Mouse (Mus musculus) fat pad, adult 2 months (tissue): ENCODE measurements at regions not wholly inside any gene's neighbourhood (a gene's known extent, or its start where the extent isn't known, plus 50 kb on each side); places are given as distances from the start of the nearest gene placed in this dataset.
A peak's percentile ranks its signal among the peaks of the same experiment; 100 is the strongest.

Experiments
- DNase-seq: peaks from one replicate; pipeline ENCODE4 v3.0.0-alpha.2; 2011; ENCODE audit warnings: low read depth, low spot score; ENCODE audit errors: extremely low read depth

DNA sequence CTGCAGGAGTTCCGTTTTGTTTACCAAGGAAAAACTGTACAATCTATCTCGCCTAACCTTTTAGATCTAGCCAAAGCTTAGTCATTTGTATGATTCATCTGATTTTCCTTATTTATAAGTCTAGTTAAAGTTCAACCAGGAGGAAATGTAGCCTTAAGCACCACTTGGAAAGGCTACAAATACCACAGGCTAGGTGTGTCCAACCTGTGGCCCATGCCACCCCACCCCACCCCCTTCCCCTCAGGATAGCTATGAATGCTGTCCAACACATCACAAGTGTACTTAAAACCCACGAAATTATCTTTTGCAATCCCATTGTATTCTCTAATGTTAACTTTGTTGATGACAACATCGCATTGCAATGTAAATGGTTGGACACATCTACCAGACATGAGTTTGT is 102.9 kb upstream of the Klf14 start:
- no peak for DNase-seq

DNA sequence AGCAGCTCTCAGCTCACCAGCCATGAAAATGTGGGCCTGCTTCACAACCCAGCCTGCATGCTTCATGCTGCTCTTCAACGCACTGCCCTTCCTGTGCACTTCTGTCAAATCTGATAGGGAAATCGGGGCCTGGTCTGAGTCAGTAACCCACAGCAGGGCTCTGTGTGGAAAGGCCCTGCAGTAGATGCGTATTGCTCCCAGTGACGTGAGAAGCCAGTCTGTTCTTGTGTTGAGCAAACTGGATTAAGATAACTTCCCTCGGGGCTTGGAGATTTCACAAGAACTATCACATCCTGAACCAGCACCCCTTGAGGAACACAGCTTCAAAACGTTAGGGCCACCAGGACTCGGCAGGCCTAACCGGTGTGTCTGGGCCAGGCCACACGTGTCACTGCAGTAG is 106.5 kb upstream of the Klf14 start:
- peak; percentile 95 for DNase-seq

DNA sequence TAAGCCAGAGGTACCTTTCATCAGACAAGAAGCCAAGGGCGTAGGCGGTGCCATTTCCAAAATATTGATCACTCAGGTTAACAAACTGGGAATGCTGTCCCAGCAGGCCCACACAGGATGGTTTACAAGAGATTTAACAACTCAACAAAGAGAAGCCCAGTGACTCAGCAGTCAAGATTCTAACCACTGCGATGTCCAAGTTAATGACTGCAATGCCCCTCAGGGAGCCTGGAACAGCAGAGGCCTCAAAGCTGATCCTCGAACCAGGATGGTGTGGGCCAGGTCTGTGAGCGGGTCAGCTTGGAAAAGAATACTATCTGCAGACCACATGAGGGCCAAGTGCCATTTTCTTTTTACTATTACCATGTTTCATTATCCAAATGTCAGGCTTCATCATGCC is 108.0 kb upstream of the Klf14 start:
- no peak for DNase-seq

DNA sequence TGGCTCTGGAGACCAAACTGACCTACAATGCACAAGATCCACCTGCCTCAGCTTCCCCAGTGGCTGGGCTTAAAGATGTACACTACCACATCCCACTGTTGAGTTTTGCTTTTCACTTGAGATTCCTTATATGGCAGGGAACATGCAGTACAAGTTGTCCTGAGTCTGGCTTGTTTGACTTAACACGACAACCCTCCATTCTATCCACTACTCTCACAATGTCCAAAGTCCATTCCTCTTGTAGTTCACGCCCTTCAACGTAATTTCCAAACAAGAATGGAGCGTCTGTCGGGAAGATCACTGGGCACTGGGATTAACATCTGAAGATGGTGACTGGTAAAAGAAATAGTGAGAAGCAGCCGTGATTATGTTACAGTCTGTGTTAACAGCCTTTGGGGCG is 108.6 kb upstream of the Klf14 start:
- DNase-seq: no peak

DNA sequence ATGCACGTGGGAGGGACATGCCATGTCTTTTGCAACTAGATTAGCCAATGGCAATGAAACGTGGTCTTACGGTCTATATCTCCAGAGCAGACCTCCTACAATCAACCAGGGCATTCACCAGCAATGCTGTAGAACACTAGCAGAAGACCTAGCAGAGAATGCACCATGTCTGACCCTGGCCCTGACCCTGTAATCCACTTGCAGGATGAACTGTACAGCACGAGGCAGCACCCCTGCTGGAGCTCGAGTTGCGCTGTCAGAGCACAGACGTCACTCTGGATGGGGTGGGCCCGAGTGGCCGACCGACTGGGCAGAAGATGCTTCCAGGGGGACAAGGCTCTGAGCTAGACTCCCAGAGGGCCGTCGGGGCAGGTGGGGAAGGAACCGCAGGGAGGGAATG is 110.4 kb upstream of the Klf14 start:
- DNase-seq: no peak

DNA sequence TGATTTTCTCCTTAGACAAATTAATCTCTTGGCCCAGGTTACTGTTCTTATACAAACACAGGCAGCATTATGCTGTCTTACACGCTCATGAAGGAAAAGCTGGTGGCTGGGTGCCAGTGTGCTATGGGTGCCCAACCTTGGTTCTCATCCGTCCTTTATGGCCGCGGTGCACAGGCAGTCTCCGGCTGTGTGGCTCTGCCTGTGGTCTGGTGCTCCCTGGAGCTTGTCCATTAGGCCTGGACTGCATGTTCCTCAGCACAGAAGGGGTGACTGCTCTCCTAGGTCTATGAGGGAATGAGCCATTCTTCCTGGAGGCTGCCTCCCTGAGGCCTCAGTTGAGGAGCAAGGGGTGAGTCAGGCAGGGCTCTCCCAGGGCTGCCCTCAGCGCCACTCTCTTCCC is 111.7 kb upstream of the Klf14 start:
- no peak for DNase-seq

DNA sequence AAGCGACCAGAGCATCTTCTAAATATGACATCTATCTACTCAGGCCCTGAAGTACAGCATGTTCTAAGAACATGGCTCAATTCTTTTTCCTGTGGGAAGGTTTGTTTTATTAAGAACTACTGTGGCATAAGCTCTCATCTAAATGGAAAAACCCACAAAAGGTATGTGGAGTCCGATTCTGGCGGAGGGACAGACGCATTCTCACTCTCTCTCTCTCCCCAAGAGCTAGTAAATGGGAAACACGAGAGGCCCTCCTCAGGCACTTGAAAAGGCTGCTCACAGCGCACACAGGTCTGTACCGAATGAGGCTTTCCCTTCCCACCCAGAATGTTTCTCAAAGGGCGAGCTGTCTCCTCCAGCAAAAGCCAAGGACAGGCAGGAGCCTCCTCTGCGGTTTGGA is 112.1 kb upstream of the Klf14 start:
- DNase-seq: no peak

DNA sequence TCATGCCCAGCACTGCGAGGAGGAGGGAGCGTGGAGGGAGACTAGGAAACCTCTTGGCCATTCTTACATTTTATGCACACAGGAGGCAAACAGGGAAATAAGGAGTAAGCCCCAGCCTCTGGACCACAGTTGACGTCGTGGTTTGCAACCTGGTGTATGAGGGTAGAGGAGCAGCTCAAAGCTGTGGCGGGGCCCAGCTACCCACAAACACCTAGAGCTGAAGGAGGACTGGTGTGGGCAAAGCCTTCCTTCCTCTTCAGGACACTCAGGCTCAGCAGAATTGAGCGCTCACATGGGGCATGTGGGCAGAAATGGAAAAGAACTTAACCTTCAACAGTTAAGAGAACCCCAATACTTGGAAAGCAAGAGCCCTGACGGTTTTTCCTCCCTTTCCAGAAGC is 113.2 kb upstream of the Klf14 start:
- DNase-seq: no peak

DNA sequence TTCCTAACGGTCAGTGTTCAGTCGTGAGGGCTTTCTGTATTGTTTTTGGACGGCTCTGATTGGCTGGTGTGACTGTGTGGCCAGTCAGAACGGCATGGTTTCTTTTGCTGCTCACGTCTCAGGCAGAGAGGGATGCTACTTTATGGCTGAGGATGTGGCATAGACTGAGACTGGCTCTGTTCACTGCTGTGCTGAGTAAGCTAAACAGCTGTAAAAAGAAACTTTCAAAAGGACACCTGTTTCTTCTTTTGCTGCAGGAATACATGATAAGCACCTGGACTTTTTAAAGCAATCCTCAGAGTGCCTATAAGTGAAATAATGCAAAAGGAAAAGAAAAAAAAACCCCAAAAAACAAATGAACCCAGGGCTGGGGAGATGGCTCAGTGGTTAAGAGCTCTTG is 113.7 kb upstream of the Klf14 start:
- no peak for DNase-seq

DNA sequence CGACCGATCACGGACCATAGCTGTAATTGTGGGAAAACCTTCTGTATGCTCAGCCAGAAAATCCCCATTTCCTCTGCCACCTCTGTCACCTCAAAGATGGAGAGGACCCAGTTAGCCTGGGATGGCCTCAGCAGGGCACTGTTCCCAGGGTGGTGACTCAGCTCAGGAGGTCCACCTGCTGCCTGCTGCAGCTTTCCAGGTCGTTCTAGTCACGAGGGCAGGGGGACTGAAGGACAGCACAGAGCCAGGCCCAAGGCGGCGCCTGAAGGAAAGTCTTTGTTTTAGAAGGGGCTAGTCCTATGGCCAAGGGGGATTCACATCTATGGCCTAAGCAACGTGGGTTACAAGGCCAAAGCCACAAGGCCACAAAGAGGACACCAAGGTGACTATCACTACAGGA is 114.5 kb upstream of the Klf14 start:
- no peak for DNase-seq

DNA sequence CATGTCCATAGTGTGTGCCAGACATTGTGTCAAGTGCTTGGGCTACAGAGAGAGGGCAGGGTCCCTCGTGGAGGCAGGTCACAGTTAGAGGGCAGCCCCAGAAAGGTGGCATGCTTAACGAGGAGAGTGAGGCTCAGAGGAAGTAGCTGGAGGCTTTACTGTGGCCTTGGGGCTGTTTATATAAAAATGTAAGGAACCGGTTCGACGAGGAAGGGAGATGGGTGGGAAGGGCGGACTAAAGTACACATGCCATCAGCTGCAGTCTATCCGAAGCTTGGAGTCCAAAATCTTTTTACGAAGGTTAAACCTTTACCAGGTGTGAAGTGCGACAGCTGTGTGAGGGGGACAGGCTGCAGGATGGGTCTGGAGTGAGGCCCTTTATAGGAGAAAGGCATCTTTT is 115.5 kb upstream of the Klf14 start:
- no peak for DNase-seq

DNA sequence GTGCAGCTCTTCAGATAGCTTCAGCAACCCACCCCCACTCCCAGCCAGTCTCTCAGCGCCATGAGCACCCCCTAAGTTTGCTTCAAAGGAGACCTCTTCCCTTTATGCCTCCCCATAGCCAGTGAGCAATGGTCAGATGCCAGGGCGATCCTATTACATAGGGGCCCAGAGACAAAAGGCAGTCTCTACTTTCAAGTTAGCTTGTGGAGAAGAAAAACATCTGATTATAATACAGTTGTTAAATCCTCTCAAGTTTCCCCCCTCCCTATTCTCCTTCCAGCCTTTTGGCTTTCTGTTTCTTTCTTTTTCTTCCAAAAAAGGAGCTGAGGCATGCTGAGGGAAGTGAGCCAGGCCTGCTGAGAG is 116.3 kb upstream of the Klf14 start:
- no peak for DNase-seq

DNA sequence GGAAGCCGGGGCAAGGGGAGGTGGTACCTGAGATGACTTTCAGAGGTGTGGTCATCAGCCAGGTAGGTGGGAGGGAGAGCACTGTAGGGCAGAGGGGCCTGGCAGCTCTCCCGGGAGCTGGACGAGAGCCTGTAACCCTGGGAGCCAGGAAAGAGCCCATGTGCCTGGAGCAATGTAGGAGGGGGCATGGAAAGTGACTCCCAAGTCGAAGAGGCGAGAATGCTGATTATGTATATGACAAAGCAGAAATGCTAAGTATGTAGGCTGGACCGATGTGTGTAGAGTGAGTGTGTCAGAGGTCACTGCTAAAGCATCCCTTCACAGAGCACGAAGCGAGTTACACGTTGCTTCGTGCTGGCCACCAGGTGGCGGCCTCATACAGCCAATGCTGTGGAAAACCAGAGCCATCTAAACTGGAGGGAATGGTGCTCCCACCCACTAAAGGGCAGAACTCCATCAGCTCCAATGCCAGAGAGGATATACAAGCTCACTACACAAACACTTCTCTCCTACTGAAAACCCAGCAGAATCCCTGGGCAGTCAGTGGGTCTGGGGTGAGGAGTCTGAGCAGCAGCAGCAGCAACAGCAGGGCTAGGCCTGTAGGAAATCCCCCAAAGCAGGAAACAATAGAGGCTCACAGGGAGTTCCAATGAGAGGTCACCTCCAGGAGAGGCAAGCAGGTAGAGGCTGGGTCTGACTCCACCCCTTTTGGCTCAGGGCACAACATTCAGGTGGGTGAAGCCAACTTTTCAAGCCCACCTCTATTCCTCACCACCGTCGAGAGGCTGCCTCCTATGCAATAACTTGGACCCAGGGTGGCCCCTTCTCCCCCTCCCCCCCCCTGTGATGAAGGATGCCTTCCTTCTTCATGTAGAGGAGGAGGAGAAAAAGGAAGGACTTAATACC is 116.9 kb upstream of the Klf14 start:
- no peak for DNase-seq

DNA sequence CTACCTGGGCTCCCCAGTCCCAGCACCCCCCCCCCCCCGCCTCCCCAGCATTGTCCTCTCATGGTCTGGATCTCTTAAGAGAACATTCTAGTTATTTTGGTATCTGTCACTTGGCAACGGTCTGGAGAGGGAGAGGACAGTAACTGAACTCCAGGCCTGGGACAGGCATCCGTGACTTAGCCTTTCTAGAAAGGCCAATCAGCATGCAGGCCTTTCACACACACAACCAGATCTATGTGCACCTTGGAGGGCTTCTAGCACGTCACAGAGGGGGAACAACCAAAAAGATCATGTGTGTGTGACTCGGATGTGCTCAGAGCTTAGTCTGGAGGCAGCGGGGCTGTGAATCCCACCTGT is 117.6 kb upstream of the Klf14 start:
- no peak for DNase-seq

DNA sequence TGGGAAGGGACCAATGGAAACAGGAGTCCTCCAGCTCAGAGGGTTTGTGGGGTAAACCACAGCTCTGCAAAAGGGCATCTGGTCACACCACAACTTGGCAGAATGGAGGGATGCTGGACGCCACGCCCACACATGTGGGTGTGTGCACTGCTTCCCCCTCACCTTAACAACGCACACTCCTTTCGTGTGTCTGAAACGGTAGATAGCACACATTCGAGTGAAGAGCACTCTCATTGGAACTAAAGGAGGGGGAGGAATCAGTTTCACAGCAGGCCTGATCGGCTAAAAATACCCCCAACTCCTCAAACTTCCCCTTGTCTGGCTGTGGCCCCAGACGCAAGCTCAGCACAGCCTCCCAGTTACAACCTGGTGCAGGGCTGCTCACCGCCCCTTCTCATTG is 118.3 kb upstream of the Klf14 start:
- DNase-seq: no peak

DNA sequence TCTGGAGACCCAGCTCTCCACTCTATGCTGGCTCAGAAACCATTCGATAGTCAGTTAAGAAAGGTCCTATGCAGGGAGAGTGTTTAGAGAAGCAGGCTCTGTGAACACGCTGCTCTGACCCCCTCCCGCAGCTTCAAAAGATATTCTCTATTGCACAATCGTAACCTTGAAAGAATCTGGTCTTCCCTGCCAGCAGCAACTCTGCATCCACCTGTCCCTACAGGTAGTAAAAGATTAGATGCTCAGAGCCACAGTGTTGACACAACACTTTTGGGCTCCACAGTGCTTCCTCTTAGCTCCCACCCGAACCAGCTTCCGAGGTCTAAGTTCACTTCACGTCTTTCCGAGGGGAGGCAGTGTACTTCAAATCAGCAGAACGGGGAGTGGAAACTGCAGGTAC is 118.9 kb upstream of the Klf14 start:
- DNase-seq: no peak

DNA sequence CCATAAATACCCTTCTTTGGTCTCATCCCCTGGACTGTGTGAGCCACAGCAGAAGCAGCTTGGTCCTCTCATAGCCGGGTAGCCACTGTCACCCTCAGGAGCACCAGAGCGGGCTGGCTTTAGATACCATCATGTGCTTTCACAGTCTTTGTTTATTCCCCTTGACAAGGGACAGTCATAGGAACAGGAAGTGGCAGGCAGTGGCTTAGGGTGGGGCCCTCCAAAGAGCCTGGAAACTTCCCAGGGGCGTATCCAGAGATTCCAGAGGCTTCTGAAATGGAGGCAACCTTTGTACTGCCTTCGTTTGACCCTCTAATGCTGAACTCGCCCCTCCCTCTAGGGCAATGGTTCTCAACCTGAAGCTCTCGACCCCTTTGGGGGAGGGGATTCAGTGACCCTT is 119.5 kb upstream of the Klf14 start:
- no peak for DNase-seq

DNA sequence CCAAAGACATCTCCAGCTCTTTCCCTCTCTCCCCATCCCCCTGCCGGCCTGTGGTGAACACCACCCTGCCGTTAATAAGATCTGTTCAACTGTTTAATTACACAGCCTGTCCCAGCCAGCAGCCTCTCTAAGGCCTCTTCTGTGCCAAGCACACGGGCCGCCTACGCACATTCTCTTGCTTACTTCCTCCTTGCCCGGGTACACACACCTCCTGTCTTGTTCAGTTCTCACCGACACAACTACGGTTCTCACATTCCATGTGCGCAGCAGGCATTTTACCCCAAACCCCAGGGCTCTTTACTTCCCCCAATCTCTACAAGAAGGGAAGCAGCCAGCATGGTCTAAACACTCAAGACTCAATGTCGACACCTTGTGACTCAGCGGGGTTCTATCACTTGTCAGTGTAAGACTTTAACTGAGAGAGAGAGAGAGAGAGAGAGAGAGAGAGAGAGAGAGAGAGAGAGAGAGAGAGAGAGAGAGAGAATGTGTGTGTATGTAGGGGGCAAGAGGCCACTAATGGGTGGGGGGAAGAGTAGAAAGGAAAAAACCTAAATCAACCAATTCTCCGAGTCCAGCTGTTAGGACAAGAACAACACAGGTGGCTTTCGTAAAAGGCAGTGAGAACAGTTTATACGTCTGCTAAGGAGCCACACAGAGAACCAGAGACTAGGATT is 120.8 kb upstream of the Klf14 start:
- no peak for DNase-seq

DNA sequence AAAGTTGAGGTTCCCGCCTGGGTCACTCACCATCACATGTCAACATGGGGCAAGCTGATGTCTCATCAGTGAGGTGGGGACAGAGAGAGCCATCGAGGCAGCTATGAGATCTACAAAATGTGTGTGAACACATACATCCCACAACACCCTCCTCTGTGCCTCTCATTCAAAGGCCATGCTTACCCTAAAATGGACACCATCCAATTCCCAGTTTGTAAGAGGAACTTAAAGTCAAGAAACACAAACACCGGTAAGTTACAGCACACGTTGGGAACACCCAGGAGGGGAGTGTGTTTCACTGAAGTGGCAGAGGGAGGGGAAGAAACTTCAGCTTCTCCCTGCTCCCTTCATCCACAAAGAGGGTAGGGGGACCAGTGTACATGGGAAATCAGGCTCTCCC is 121.4 kb upstream of the Klf14 start:
- no peak for DNase-seq

DNA sequence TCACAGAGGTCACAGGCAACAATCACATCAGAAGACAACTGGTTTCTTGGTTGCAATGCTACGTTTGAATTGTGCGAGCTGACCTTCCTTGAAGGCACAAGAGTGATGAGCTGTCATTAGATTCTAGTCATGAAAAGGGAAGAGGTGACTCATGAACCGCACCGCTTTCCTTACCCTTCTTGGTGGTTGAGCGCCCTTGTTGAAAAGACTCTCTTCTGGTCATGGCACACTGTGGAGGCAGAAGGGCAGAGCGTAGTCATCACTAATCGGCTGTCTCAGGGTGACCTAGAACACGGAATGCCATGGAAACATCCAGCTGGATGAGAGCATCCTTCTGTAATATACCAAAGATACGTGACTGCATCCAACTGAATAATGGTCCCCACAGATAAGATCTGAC is 121.8 kb upstream of the Klf14 start:
- DNase-seq: no peak

DNA sequence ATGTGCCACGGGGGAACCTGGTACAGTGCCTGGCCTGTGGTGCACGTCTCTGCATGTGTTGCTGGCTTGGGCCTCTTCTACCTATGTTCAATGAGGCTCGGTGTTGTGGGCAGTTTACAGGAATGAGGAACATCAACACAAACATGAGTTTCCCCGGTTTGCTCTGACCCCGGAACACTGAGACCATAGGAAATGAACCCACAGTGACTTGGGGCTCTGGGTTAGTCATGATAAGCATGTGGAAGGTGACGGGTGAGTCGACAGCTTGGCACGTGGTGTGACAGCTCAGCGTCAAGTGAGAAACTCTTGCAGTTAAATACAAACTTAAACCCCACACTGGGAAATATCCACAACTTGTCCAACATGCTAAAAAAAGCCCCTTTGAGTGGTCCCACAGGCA is 122.4 kb upstream of the Klf14 start:
- DNase-seq: no peak

DNA sequence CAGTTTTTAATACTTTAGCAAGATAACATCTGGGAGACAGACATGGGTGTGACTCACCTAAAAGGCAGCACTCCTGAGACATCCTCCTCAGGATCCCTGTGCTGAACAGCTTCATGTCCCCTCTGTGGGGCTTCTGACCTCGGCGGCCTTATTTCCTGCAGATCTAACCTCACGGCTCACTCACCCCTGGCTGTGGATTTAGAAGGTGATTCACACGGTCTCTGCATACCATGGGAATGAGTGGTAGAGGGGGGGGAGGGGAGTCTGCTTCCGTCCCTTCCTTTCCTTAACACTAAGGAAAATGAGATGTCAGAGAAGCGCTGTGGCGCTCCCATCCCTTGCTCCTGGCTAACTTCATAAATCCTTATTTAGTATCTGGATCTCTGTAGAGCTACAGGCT is 123.1 kb upstream of the Klf14 start:
- no peak for DNase-seq
